Mouse (Mus musculus) heart, postnatal 0 days (tissue): ENCODE data around the gene Hoxa5.

Experiments
- CTCF ChIP-seq: IDR thresholded peaks from 2 replicates; pipeline ENCODE4 v1.5.1; 2016; ENCODE audit warnings: antibody characterized with exemption, control low read depth, low read depth
- EP300 ChIP-seq: IDR thresholded peaks from 2 replicates; pipeline ENCODE4 v1.6.1; 2016; ENCODE audit warnings: antibody characterized with exemption, low read depth

- TF ChIP-seq CTCF (no peak), EP300 (no peak)
Observed at GRCm38 (mm10) chr6:52174968-52175751, 29.2 kb downstream of the Hoxa5 start.
